Mouse (Mus musculus) central nervous system, embryonic 18 days (tissue): ENCODE data around the gene Extl1. TPM values are rescaled to one million over a fixed set of nuclear protein-coding genes. Genes with fewer than 3 reads are reported as not detected.

Experiments used
- polyA plus RNA-seq: library from polyadenylated mRNA; depleted of rRNA; stranded (reverse); fragments of >200 nt; gene quantifications from 2 replicates; pipeline ENCODE4 v1.2.3, GENCODE M21; 2012; rRNA removed

The Extl1 gene
- polyA plus RNA-seq: 1.1 and 1.2 TPM in 2 replicates

GRCm38 (mm10) chr4:134383750-134384149 is at the start of gene Extl1:
Extl1 (minus strand) TSS chr4:134383850.

GRCm38 (mm10) chr4:134395977-134396825 is 12.6 kb upstream of the Extl1 start, which contains the start of gene Pafah2:
Pafah2 (plus strand) TSS chr4:134396320.

GRCm38 (mm10) chr4:134343071-134344031 is 40.3 kb downstream of the Extl1 start, which contains the start of gene Slc30a2:
Slc30a2 (plus strand) TSS chr4:134343181.

GRCm38 (mm10) chr4:134314876-134315275 is 68.8 kb downstream of the Extl1 start, which contains the start of gene Trim63:
Trim63 (plus strand) TSS chr4:134315120.

Other genes with a start within 250 kb of the Extl1 start
- gene Cep85, start 196.7 kb downstream of the Extl1 start, polyA plus RNA-seq: 20.0 and 23.9 TPM in 2 replicates
- gene Gm7534, start 180.8 kb downstream of the Extl1 start, polyA plus RNA-seq: not detected in 2 replicates
- gene Catsper4, start 156.5 kb downstream of the Extl1 start, polyA plus RNA-seq: 0.09 and 0.14 TPM in 2 replicates
- gene Cnksr1, start 145.5 kb downstream of the Extl1 start, polyA plus RNA-seq: 0.35 and 0.74 TPM in 2 replicates
- 0.11 TPM in 1 of 2 replicates, not detected in the other for gene E130218I03Rik, start 140.2 kb downstream of the Extl1 start, polyA plus RNA-seq
- 14.1 and 14.4 TPM in 2 replicates for gene Zfp593, start 138.3 kb downstream of the Extl1 start, polyA plus RNA-seq
- 0.14 and 0.25 TPM in 2 replicates for gene Gm30191, start 136.9 kb downstream of the Extl1 start, polyA plus RNA-seq
- gene Grrp1, start 129.7 kb downstream of the Extl1 start, polyA plus RNA-seq: 21.6 and 22.1 TPM in 2 replicates
- 17.9 and 19.9 TPM in 2 replicates for gene Pdik1l, start 96.0 kb downstream of the Extl1 start, polyA plus RNA-seq
- gene Trim63, start 68.7 kb downstream of the Extl1 start, polyA plus RNA-seq: 0.36 and 0.60 TPM in 2 replicates
- gene Slc30a2, start 40.7 kb downstream of the Extl1 start, polyA plus RNA-seq: 0.05 and 0.69 TPM in 2 replicates
- 15.4 and 16.4 TPM in 2 replicates for gene Pafah2, start 12.5 kb upstream of the Extl1 start, polyA plus RNA-seq
- 2,052 and 2,688 TPM in 2 replicates for gene Stmn1, start 84.5 kb upstream of the Extl1 start, polyA plus RNA-seq
- 27.0 and 28.2 TPM in 2 replicates for gene Paqr7, start 112.8 kb upstream of the Extl1 start, polyA plus RNA-seq
- gene Aunip, start 127.1 kb upstream of the Extl1 start, polyA plus RNA-seq: 1.6 and 2.1 TPM in 2 replicates
- gene Mtfr1l, start 151.5 kb upstream of the Extl1 start, polyA plus RNA-seq: 152 TPM in 2 replicates
- 29.5 and 30.2 TPM in 2 replicates for gene Selenon, start 168.3 kb upstream of the Extl1 start, polyA plus RNA-seq